Mouse (Mus musculus): ENCODE measurements at regions not wholly inside any gene's neighbourhood (a gene's known extent, or its start where the extent isn't known, plus 50 kb on each side); places are given as distances from the start of the nearest gene placed in this dataset.

- no peak overlapping the region for H3K4me2 ChIP-seq (ENCODE audit: low read length)
- ATAC-seq: no peak
- H3K4me3 ChIP-seq (ENCODE audit: low read depth, low read length): no peak overlapping the region
- no peaks in the 10 kb centered on the region for H3K9me3 ChIP-seq (replicated peaks; ENCODE audit: control insufficient read depth, low read length, poor library complexity, severe bottlenecking)
- WGBS: 85% methylated on average over 2 of the region's 2 CpGs
- H3K27ac ChIP-seq (ENCODE audit: low read length): no peak overlapping the region
- no peaks in the 10 kb centered on the region for H3K36me3 ChIP-seq (ENCODE audit: control insufficient read depth, insufficient read depth, low read length)
- H3K9ac ChIP-seq (ENCODE audit: low read depth, low read length): no peak overlapping the region
- no peaks in the 10 kb centered on the region for H3K27me3 ChIP-seq (ENCODE audit: control insufficient read depth, insufficient read depth, low read depth, low read length)
- no peaks in the 10 kb centered on the region for H3K4me1 ChIP-seq (ENCODE audit: control insufficient read depth, insufficient read depth, low read length)
Observed at GRCm38 (mm10) chr5:39305794-39306193, 429.2 kb upstream of the Clnk start.

GRCm38 (mm10) chr5:39292849-39293248, 416.2 kb upstream of the Clnk start:
- no peaks in the 10 kb centered on the region for H3K9me3 ChIP-seq (replicated peaks; ENCODE audit: control insufficient read depth, low read length, poor library complexity, severe bottlenecking)
- no peak for ATAC-seq
- WGBS: 6% methylated on average over 2 of the region's 2 CpGs

GRCm38 (mm10) chr5:39281021-39281420, 404.4 kb upstream of the Clnk start:
- H3K4me3 ChIP-seq (ENCODE audit: low read depth, low read length): no peak overlapping the region
- H3K4me2 ChIP-seq (ENCODE audit: low read length): no peak overlapping the region
- no peaks in the 10 kb centered on the region for H3K9me3 ChIP-seq (replicated peaks; ENCODE audit: control insufficient read depth, low read length, poor library complexity, severe bottlenecking)
- no peak overlapping the region for H3K27ac ChIP-seq (ENCODE audit: low read length)
- no peaks in the 10 kb centered on the region for H3K4me1 ChIP-seq (ENCODE audit: control insufficient read depth, insufficient read depth, low read length)
- H3K36me3 ChIP-seq (ENCODE audit: control insufficient read depth, insufficient read depth, low read length): no peaks in the 10 kb centered on the region
- ATAC-seq: no peak
- no peak overlapping the region for H3K9ac ChIP-seq (ENCODE audit: low read depth, low read length)
- no peaks in the 10 kb centered on the region for H3K27me3 ChIP-seq (ENCODE audit: control insufficient read depth, insufficient read depth, low read depth, low read length)
- 95% methylated on average over 2 of the region's 2 CpGs for WGBS

More at GRCm38 (mm10) chr5:39292849-39293248, 416.2 kb upstream of the Clnk start:
- no peak overlapping the region for H3K4me3 ChIP-seq (ENCODE audit: low read depth, low read length)
- H3K27me3 ChIP-seq (ENCODE audit: control insufficient read depth, insufficient read depth, low read depth, low read length): no peaks in the 10 kb centered on the region
- H3K9ac ChIP-seq (ENCODE audit: low read depth, low read length): no peak overlapping the region
- no peaks in the 10 kb centered on the region for H3K4me1 ChIP-seq (ENCODE audit: control insufficient read depth, insufficient read depth, low read length)
- no peak overlapping the region for H3K27ac ChIP-seq (ENCODE audit: low read length)
- H3K36me3 ChIP-seq (ENCODE audit: control insufficient read depth, insufficient read depth, low read length): no peaks in the 10 kb centered on the region
- H3K4me2 ChIP-seq (ENCODE audit: low read length): no peak overlapping the region

- no peak overlapping the region for H3K4me2 ChIP-seq (ENCODE audit: low read length)
- no peaks in the 10 kb centered on the region for H3K27me3 ChIP-seq (ENCODE audit: control insufficient read depth, insufficient read depth, low read depth, low read length)
- no peaks in the 10 kb centered on the region for H3K9me3 ChIP-seq (replicated peaks; ENCODE audit: control insufficient read depth, low read length, poor library complexity, severe bottlenecking)
- H3K4me3 ChIP-seq (ENCODE audit: low read depth, low read length): no peak overlapping the region
- no peaks in the 10 kb centered on the region for H3K4me1 ChIP-seq (ENCODE audit: control insufficient read depth, insufficient read depth, low read length)
- no peak overlapping the region for H3K27ac ChIP-seq (ENCODE audit: low read length)
- no peaks in the 10 kb centered on the region for H3K36me3 ChIP-seq (ENCODE audit: control insufficient read depth, insufficient read depth, low read length)
- H3K9ac ChIP-seq (ENCODE audit: low read depth, low read length): no peak overlapping the region
- WGBS: 74% methylated on average over 4 of the region's 4 CpGs
- no peak for ATAC-seq
Observed at GRCm38 (mm10) chr5:39273710-39274385, 397.2 kb upstream of the Clnk start.

- Histone ChIP-seq H3K9me3 (replicated peaks; ENCODE audit: control insufficient read depth, low read length, poor library complexity, severe bottlenecking) (no peaks in the 10 kb centered on the region), H3K9ac (ENCODE audit: low read depth, low read length) (no peak overlapping the region), H3K4me2 (ENCODE audit: low read length) (no peak overlapping the region), H3K4me3 (ENCODE audit: low read depth, low read length) (no peak overlapping the region), H3K36me3 (ENCODE audit: control insufficient read depth, insufficient read depth, low read length) (no peaks in the 10 kb centered on the region), H3K4me1 (ENCODE audit: control insufficient read depth, insufficient read depth, low read length) (no peaks in the 10 kb centered on the region), H3K27ac (ENCODE audit: low read length) (no peak overlapping the region), H3K27me3 (ENCODE audit: control insufficient read depth, insufficient read depth, low read depth, low read length) (no peaks in the 10 kb centered on the region)
- no peak for ATAC-seq
- 87% methylated on average over 1 of the region's 1 CpGs for WGBS
Observed at GRCm38 (mm10) chr5:39267106-39267505, 390.5 kb upstream of the Clnk start.

GRCm38 (mm10) chr5:39260721-39261190, 384.1 kb upstream of the Clnk start:
- no peak for ATAC-seq

GRCm38 (mm10) chr5:39257745-39258144, 381.1 kb upstream of the Clnk start:
- no peak for ATAC-seq
- Histone ChIP-seq H3K27me3 (ENCODE audit: control insufficient read depth, insufficient read depth, low read depth, low read length) (no peaks in the 10 kb centered on the region), H3K4me3 (ENCODE audit: low read depth, low read length) (no peak overlapping the region), H3K36me3 (ENCODE audit: control insufficient read depth, insufficient read depth, low read length) (no peaks in the 10 kb centered on the region), H3K9ac (ENCODE audit: low read depth, low read length) (no peak overlapping the region), H3K9me3 (replicated peaks; ENCODE audit: control insufficient read depth, low read length, poor library complexity, severe bottlenecking) (no peaks in the 10 kb centered on the region), H3K4me1 (ENCODE audit: control insufficient read depth, insufficient read depth, low read length) (no peaks in the 10 kb centered on the region), H3K4me2 (ENCODE audit: low read length) (no peak overlapping the region), H3K27ac (ENCODE audit: low read length) (no peak overlapping the region)
- 93% methylated on average over 2 of the region's 2 CpGs for WGBS

More at GRCm38 (mm10) chr5:39260721-39261190, 384.1 kb upstream of the Clnk start:
- Histone ChIP-seq H3K27me3 (ENCODE audit: control insufficient read depth, insufficient read depth, low read depth, low read length) (no peaks in the 10 kb centered on the region), H3K36me3 (ENCODE audit: control insufficient read depth, insufficient read depth, low read length) (no peaks in the 10 kb centered on the region), H3K4me3 (ENCODE audit: low read depth, low read length) (no peak overlapping the region), H3K27ac (ENCODE audit: low read length) (no peak overlapping the region), H3K4me2 (ENCODE audit: low read length) (no peak overlapping the region), H3K9ac (ENCODE audit: low read depth, low read length) (no peak overlapping the region), H3K9me3 (replicated peaks; ENCODE audit: control insufficient read depth, low read length, poor library complexity, severe bottlenecking) (no peaks in the 10 kb centered on the region), H3K4me1 (ENCODE audit: control insufficient read depth, insufficient read depth, low read length) (no peaks in the 10 kb centered on the region)
- WGBS: 66% methylated on average over 1 of the region's 1 CpGs

GRCm38 (mm10) chr5:39252206-39252605, 375.6 kb upstream of the Clnk start:
- WGBS: 47% methylated on average over 3 of the region's 3 CpGs
- Histone ChIP-seq H3K4me2 (ENCODE audit: low read length) (no peak overlapping the region), H3K9me3 (replicated peaks; ENCODE audit: control insufficient read depth, low read length, poor library complexity, severe bottlenecking) (no peaks in the 10 kb centered on the region), H3K9ac (ENCODE audit: low read depth, low read length) (no peak overlapping the region), H3K27ac (ENCODE audit: low read length) (no peak overlapping the region), H3K27me3 (ENCODE audit: control insufficient read depth, insufficient read depth, low read depth, low read length) (no peaks in the 10 kb centered on the region), H3K4me3 (ENCODE audit: low read depth, low read length) (no peak overlapping the region), H3K36me3 (ENCODE audit: control insufficient read depth, insufficient read depth, low read length) (no peaks in the 10 kb centered on the region), H3K4me1 (ENCODE audit: control insufficient read depth, insufficient read depth, low read length) (0 out of 2 replicates have a peak, but pooled peaks cover 2% of the 10 kb centered on the region)
- no peak for ATAC-seq

GRCm38 (mm10) chr5:39251021-39251420, 374.4 kb upstream of the Clnk start:
- no peaks in the 10 kb centered on the region for H3K27me3 ChIP-seq (ENCODE audit: control insufficient read depth, insufficient read depth, low read depth, low read length)
- no peak overlapping the region for H3K4me2 ChIP-seq (ENCODE audit: low read length)
- no peak for ATAC-seq
- H3K36me3 ChIP-seq (ENCODE audit: control insufficient read depth, insufficient read depth, low read length): no peaks in the 10 kb centered on the region
- H3K9me3 ChIP-seq (replicated peaks; ENCODE audit: control insufficient read depth, low read length, poor library complexity, severe bottlenecking): no peaks in the 10 kb centered on the region
- no peak overlapping the region for H3K9ac ChIP-seq (ENCODE audit: low read depth, low read length)
- H3K4me1 ChIP-seq (ENCODE audit: control insufficient read depth, insufficient read depth, low read length): 0 out of 2 replicates have a peak, but pooled peaks cover 2% of the 10 kb centered on the region
- no peak overlapping the region for H3K4me3 ChIP-seq (ENCODE audit: low read depth, low read length)
- H3K27ac ChIP-seq (ENCODE audit: low read length): no peak overlapping the region
